Mouse (Mus musculus) cerebellum, adult 18-20 months (tissue): ENCODE measurements around the gene Dock11.

ENCODE experiments used
- DNase-seq, 2 experiments: peaks; one replicate each; pipeline ENCODE4 v3.0.0; 2021

The Dock11 gene

DNA sequence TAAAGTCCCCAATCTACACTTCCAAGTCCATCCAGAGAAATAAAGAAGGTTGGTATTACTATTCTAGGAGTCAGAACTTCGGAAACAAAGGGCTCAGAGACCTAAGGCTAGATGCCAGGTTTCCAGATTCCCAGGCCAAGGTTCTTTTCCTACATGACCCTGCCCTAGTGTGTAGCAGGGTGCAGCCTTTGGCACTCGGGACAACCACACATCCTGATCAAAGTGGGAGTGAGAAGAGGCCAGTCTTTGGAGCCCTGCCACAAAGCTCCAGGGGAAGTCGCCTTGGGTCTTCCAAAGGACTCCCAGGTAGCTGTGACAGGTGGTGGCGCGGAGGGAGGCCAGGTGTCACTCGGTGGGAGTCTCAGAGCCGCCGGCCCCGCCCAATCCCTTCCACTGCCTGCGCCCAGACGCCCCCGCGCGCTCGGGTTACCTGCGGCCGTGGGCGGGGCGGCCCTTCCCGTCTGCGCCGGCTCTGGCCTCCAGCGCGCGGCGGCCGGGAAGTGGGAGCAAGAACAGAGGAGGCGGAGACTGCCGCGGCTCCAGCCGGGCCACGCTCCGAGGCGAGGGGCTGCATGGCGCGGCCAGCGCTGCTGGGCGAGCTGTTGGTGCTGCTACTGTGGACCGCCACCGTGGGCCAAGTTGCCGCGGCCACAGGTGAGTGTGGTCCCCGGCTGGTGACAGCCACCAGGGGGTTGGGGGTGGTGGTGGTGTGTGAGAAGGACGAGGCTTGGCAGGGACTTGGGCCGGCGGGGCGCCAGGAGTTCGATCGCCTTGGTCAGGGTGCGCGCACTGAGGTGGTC is 223.2 kb downstream of the Dock11 start, which contains the start of gene Il13ra1:
TSS of gene Il13ra1 (plus strand) at position 489 of the 800 bp plus-strand sequence.
- peak; percentile 9 to 41 for DNase-seq

DNA sequence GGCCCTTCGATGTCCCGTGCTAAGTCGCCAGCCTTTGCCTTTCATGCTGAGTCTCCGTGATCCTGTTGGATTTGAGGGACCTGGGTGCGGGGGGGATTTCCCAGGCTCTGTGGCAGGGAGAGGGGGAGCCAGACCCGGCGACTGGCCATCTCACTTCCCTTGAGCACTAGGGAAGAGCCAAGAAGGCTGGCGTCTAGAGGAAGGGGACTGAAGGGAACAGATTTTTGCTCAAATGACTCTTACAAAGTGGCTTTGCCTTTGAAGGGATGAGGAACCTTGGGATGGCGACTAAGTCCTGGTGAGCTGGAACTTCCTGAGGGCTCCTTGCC is 223.8 kb downstream of the Dock11 start:
- DNase-seq = no peak

DNA sequence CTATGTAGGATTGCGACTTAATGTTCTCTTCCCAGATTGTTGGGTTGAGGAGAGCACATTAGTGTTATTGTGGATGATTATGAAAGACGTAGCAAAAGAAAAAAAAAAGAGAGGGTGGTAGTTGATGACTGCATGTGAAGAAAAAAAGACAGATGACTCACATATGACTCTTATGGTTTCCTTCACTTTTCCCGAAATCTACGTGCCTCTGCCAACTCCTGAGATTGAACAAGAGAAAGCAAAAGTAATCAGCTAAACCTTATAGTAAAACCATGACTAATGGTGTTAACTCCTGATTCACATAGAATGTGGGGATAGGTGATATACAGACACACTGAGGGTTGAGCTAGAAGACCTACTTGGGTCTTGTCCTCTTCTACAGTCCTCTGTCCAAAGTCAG is 226.5 kb downstream of the Dock11 start:
- DNase-seq = no peak
